Mouse (Mus musculus) heart, adult 18-20 months (tissue): ENCODE measurements around the gene Trappc5. TPM values are rescaled to one million over a fixed set of nuclear protein-coding genes. Genes with fewer than 3 reads are reported as not detected.

Source experiments
- DNase-seq, 2 experiments: peaks; one replicate each; pipeline ENCODE4 v3.0.0; 2021 to 2022; ENCODE audit warnings: mixed read lengths in 1 of 2
- long read RNA-seq, 2 experiments: library from polyadenylated mRNA; stranded (forward); transcript quantifications; one replicate each; pipeline ENCODE4 v2.0.0; 2021
- total RNA-seq, 2 experiments: library from RNA; stranded (reverse); gene quantifications; 2 replicates each; pipeline ENCODE4 v1.2.3; 2021

Trappc5 gene
- total RNA-seq, result 10 to 100 TPM; 20.0 to 21.2 TPM
- long read RNA-seq, experiment 1, full-length matches to known transcripts, result 62 of 62 reads
- long read RNA-seq, experiment 1, partial matches to known transcripts, result 0 of 62 reads
- long read RNA-seq, experiment 1, other reads (novel, unspliced or antisense), result 0 of 62 reads
- long read RNA-seq, experiment 2, full-length matches to known transcripts, result 28 of 28 reads
- long read RNA-seq, experiment 2, partial matches to known transcripts, result 0 of 28 reads
- long read RNA-seq, experiment 2, other reads (novel, unspliced or antisense), result 0 of 28 reads

GRCm38 (mm10) chr8:3676131-3676992 lies at the start of gene Trappc5:
Gene Trappc5 (plus strand): TSS chr8:3676299.
- peak; percentile 95 for DNase-seq

GRCm38 (mm10) chr8:3626971-3627370 lies 49.1 kb upstream of the Trappc5 start:
- DNase-seq, result no peak

GRCm38 (mm10) chr8:3628014-3628413 lies 48.1 kb upstream of the Trappc5 start:
- no peak for DNase-seq

GRCm38 (mm10) chr8:3630647-3631477 lies 45.2 kb upstream of the Trappc5 start, which contains the start of gene Stxbp2:
Gene Stxbp2 (plus strand): TSS chr8:3630955.
- DNase-seq, result peak; percentile 40 to 56

- DNase-seq, result no peak
Measured at GRCm38 (mm10) chr8:3631478-3631875, 44.6 kb upstream of the Trappc5 start.

GRCm38 (mm10) chr8:3645804-3646203 lies 30.3 kb upstream of the Trappc5 start:
- peak; percentile 18 to 49 for DNase-seq

- no peak for DNase-seq
Measured at GRCm38 (mm10) chr8:3646824-3647531, 29.1 kb upstream of the Trappc5 start.

GRCm38 (mm10) chr8:3647561-3647960 lies 28.5 kb upstream of the Trappc5 start:
- no peak for DNase-seq

- peak in 1 of 2 experiments; percentile 15 for DNase-seq
Measured at GRCm38 (mm10) chr8:3648268-3648667, 27.8 kb upstream of the Trappc5 start.

- no peak for DNase-seq
Measured at GRCm38 (mm10) chr8:3648990-3649389, 27.1 kb upstream of the Trappc5 start.

GRCm38 (mm10) chr8:3652845-3653244 lies 23.3 kb upstream of the Trappc5 start:
- DNase-seq, result no peak

- no peak for DNase-seq
Measured at GRCm38 (mm10) chr8:3654726-3655508, 21.2 kb upstream of the Trappc5 start.

- no peak for DNase-seq
Measured at GRCm38 (mm10) chr8:3655526-3655925, 20.6 kb upstream of the Trappc5 start, which contains the start of gene Retn. Gene Retn (plus strand): TSS chr8:3655770.

- no peak for DNase-seq
Measured at GRCm38 (mm10) chr8:3656725-3657381, 19.2 kb upstream of the Trappc5 start.

- DNase-seq, result no peak
Measured at GRCm38 (mm10) chr8:3660889-3661288, 15.2 kb upstream of the Trappc5 start.

GRCm38 (mm10) chr8:3664405-3664804 lies 11.7 kb upstream of the Trappc5 start:
- DNase-seq, result no peak

GRCm38 (mm10) chr8:3665507-3665906 lies 10.6 kb upstream of the Trappc5 start, which contains the start of gene Mcemp1:
Gene Mcemp1 (plus strand): TSS chr8:3665754.
- no peak for DNase-seq

GRCm38 (mm10) chr8:3670388-3670787 lies 5.7 kb upstream of the Trappc5 start:
- peak in 1 of 2 experiments; percentile 28 for DNase-seq

- DNase-seq, result peak; percentile 81 to 91
Measured at GRCm38 (mm10) chr8:3671980-3672491, 4.1 kb upstream of the Trappc5 start, which contains the start of gene Fcor. Gene Fcor (minus strand): TSS chr8:3672362.

- DNase-seq, result no peak
Measured at GRCm38 (mm10) chr8:3674671-3675070, 1.4 kb upstream of the Trappc5 start.
